Mouse (Mus musculus) C2C12 (cell line): ENCODE data around the gene Dad1. TPM values are rescaled to one million over a fixed set of nuclear protein-coding genes. Genes with fewer than 3 reads are reported as not detected.

Experiments used
- H3K27me3 ChIP-seq: one replicate; pipeline ENCODE4 v1.6.1; 2011; ENCODE audit not compliant: control insufficient read depth, insufficient read depth, insufficient read length
- H3K36me3 ChIP-seq: one replicate; pipeline ENCODE4 v1.6.1; 2011; ENCODE audit not compliant: control insufficient read depth, insufficient read depth
- H3K4me3 ChIP-seq: one replicate; pipeline ENCODE4 v1.5.1; 2011; ENCODE audit warnings: mild to moderate bottlenecking, control low read depth; ENCODE audit not compliant: poor library complexity, insufficient read depth, severe bottlenecking
- H3K79me2 ChIP-seq: one replicate; pipeline ENCODE4 v1.6.1; 2011; ENCODE audit not compliant: control insufficient read depth, insufficient read depth
- H3K79me3 ChIP-seq: one replicate; pipeline ENCODE4 v1.6.1; 2011; ENCODE audit warnings: low read depth, control low read depth
- H3ac ChIP-seq: one replicate; pipeline ENCODE3; 2011; ENCODE audit warnings: low read depth; ENCODE audit not compliant: control insufficient read depth, insufficient read length
- CEBPB ChIP-seq: IDR thresholded peaks from one replicate; pipeline ENCODE4 v1.6.1; 2011; ENCODE audit warnings: low read depth, mild to moderate bottlenecking, control low read depth, moderate library complexity
- CTCF ChIP-seq: IDR thresholded peaks from one replicate; pipeline ENCODE4 v1.5.1; 2011; ENCODE audit not compliant: control insufficient read depth, insufficient read depth, insufficient read length
- FOSL1 ChIP-seq: IDR thresholded peaks from one replicate; pipeline ENCODE4 v1.8.0; 2011; ENCODE audit warnings: mild to moderate bottlenecking, low read length; ENCODE audit not compliant: poor library complexity, insufficient read depth, severe bottlenecking
- MAX ChIP-seq: IDR thresholded peaks from one replicate; pipeline ENCODE4 v1.6.1; 2011; ENCODE audit warnings: mild to moderate bottlenecking, control low read depth
- MYOD1 ChIP-seq: IDR thresholded peaks from one replicate; pipeline ENCODE4 v1.6.1; 2011; ENCODE audit warnings: low read depth; ENCODE audit not compliant: control insufficient read depth, insufficient read length
- MYOG ChIP-seq: IDR thresholded peaks from one replicate; pipeline ENCODE4 v1.6.1; 2011; ENCODE audit not compliant: control insufficient read depth, insufficient read length; ENCODE audit errors: extremely low read depth
- USF1 ChIP-seq: IDR thresholded peaks from one replicate; pipeline ENCODE4 v1.6.1; 2011; ENCODE audit warnings: low read depth, mild to moderate bottlenecking, control low read depth, moderate library complexity
- polyA plus RNA-seq: library from polyadenylated mRNA; unstranded; fragments of >200 nt; fragmentation: generic; extraction: Trizol; gene quantifications from one replicate; pipeline ENCODE4 v1.2.1, GENCODE M21; 2012; ENCODE audit warnings: missing spikeins

Dad1 gene
- polyA plus RNA-seq, 1 experiment = 262 TPM

- H3K27me3 ChIP-seq = no peaks in the 10 kb centered on the region
- no peaks in the 10 kb centered on the region for H3K79me3 ChIP-seq
- H3K4me3 ChIP-seq = no peak overlapping the region
- TF ChIP-seq MYOG (no peak), FOSL1 (no peak), MAX (peak; percentile 11), MYOD1 (peak; percentile 57), CEBPB (no peak), USF1 (peak; percentile 78)
- H3ac ChIP-seq = no peak overlapping the region
- no peaks in the 10 kb centered on the region for H3K36me3 ChIP-seq
- no peaks in the 10 kb centered on the region for H3K79me2 ChIP-seq
Observed at GRCm38 (mm10) chr14:54226911-54227811, 26.7 kb downstream of the Dad1 start.

DNA sequence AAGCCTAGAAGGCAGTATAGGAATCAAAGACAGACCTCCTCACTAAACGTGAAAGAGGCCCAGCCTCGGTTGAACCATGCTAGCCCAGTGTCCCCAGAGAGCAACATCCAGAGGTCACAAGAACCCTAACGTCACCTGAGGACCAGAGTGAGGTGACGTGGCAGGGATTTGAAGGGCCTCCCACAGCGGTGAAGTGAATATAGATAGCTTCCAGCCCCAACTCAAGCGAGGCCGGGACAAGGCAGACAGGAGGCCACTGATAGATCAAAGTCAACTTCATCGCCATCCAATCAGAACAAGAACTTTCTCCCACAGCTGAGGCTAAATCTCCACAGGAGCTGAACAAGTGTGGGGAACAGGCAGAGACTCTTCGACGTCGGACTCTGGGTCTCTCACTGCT is 28.2 kb downstream of the Dad1 start:
- no peak overlapping the region for H3K4me3 ChIP-seq
- H3ac ChIP-seq = no peak overlapping the region
- H3K79me3 ChIP-seq = no peaks in the 10 kb centered on the region
- no peaks in the 10 kb centered on the region for H3K27me3 ChIP-seq
- H3K79me2 ChIP-seq = no peaks in the 10 kb centered on the region
- TF ChIP-seq MAX (no peak), USF1 (no peak), FOSL1 (no peak), MYOG (no peak), CTCF (no peak), CEBPB (no peak), MYOD1 (no peak)
- no peaks in the 10 kb centered on the region for H3K36me3 ChIP-seq

- Histone ChIP-seq H3K79me3 (no peaks in the 10 kb centered on the region), H3ac (no peak overlapping the region), H3K79me2 (no peaks in the 10 kb centered on the region), H3K4me3 (no peak overlapping the region), H3K27me3 (no peaks in the 10 kb centered on the region), H3K36me3 (no peaks in the 10 kb centered on the region)
- TF ChIP-seq MAX (no peak), CEBPB (no peak)
Observed at GRCm38 (mm10) chr14:54224484-54225467, 29.1 kb downstream of the Dad1 start.

DNA sequence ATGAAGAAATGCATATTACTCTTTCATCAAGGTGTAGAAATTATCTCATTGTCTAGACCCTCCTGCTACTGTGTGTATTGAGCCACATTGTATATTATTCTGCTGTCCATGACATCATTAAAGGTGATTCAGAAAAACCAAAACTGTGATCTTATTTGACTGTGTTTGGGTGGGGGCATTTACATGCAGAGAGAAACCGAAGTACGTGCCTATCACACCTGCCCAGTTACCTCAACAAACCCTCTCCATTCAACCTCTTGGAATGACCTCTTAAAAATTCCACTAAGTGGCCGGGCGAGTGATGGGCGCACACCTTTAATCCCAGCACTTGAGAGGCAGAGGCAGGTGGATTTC is 29.9 kb downstream of the Dad1 start:
- Histone ChIP-seq H3ac (no peak overlapping the region), H3K4me3 (no peak overlapping the region), H3K36me3 (no peaks in the 10 kb centered on the region), H3K79me2 (no peaks in the 10 kb centered on the region), H3K27me3 (no peaks in the 10 kb centered on the region), H3K79me3 (no peaks in the 10 kb centered on the region)
- TF ChIP-seq CEBPB (no peak), FOSL1 (no peak), MYOG (no peak), MYOD1 (no peak)

GRCm38 (mm10) chr14:54223315-54224063 is 30.4 kb downstream of the Dad1 start:
- no peak overlapping the region for H3ac ChIP-seq
- H3K27me3 ChIP-seq = no peaks in the 10 kb centered on the region
- TF ChIP-seq USF1 (no peak), MAX (no peak), CTCF (no peak)
- H3K4me3 ChIP-seq = no peak overlapping the region
- H3K79me3 ChIP-seq = no peaks in the 10 kb centered on the region
- H3K36me3 ChIP-seq = no peaks in the 10 kb centered on the region
- no peaks in the 10 kb centered on the region for H3K79me2 ChIP-seq
